Mouse (Mus musculus): ENCODE results near the gene Pdcd1.

DNA sequence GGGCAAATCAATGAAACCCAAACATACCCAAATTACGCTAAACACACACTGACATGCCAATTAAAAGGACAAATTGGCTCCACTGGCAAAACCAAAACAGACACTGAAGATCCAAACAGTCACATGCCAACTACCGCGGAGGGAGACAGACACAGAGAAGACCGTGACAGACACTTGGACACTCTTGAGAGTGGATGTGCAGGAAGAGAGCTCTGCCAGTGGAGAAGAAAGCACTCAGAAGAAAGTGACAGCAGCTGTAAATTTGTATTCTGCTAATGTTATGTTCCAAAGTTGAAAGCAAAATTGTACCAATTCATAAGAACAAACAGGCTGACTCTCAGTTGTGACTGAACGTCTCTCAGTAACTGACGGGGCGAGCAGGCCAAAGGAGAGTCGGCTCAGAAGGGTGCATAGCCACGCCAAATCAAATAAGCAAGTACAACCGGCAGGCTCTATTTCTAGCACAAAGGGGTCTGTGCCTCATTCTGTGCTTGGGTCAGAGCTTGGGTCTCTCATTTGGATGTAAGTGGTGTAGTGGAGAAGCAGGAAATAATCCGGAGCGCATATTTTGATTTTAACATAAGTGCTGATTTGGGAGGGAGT is 24.7 kb downstream of the Pdcd1 start:
- TF ChIP-seq HCFC1 (IDR thresholded peaks at IDR 0.05; ENCODE audit: borderline replicate concordance, insufficient read depth, low read length) (no peak), CHD2 (IDR thresholded peaks at IDR 0.05; ENCODE audit: low read depth, low read length) (no peak), MAFK (IDR thresholded peaks at IDR 0.05; ENCODE audit: insufficient read depth, low read depth, low read length) (no peak), ZC3H11A (IDR thresholded peaks at IDR 0.05; ENCODE audit: borderline replicate concordance, low read depth, low read length) (no peak), ZNF384 (IDR thresholded peaks at IDR 0.05; ENCODE audit: low read depth, low read length) (no peak)
